Mouse (Mus musculus) limb, embryonic 14.5 days (tissue): ENCODE measurements at regions not wholly inside any gene's neighbourhood (a gene's known extent, or its start where the extent isn't known, plus 50 kb on each side); places are given as distances from the start of the nearest gene placed in this dataset.

Experiments
- ATAC-seq: fragments of 200-750 bp; cut with Nextera tagmentation; 2 replicates; pipeline ENCODE4 v1.8.0; 2017; ENCODE audit warnings: low read depth, moderate number of reproducible peaks, moderate TSS enrichment; ENCODE audit not compliant: low FRiP score
- DNase-seq: peaks from one replicate; pipeline ENCODE4 v3.0.0-alpha.2; 2015; ENCODE audit warnings: low spot score
- H3K27ac ChIP-seq: fragments of 300-500 bp; sonication (generic); replicated peaks from 2 replicates; pipeline ENCODE4 v1.5.1; 2014; ENCODE audit warnings: low read depth, mild to moderate bottlenecking, low read length, moderate library complexity, mixed read lengths
- H3K27me3 ChIP-seq: fragments of 300-500 bp; sonication (generic); 2 replicates; pipeline ENCODE4 v1.6.1; 2014; ENCODE audit warnings: low read length, mixed read lengths; ENCODE audit not compliant: control insufficient read depth, insufficient read depth
- H3K36me3 ChIP-seq: fragments of 300-500 bp; sonication (generic); 2 replicates; pipeline ENCODE4 v1.6.1; 2014; ENCODE audit warnings: mild to moderate bottlenecking, low read length, moderate library complexity, mixed read lengths; ENCODE audit not compliant: control insufficient read depth, insufficient read depth
- H3K4me1 ChIP-seq: fragments of 300-500 bp; sonication (generic); 2 replicates; pipeline ENCODE4 v1.6.1; 2014; ENCODE audit warnings: antibody characterized with exemption, low read length, mixed read lengths; ENCODE audit not compliant: control insufficient read depth, insufficient read depth
- H3K4me2 ChIP-seq: fragments of 300-500 bp; sonication (generic); replicated peaks from 2 replicates; pipeline ENCODE4 v1.6.1; 2014; ENCODE audit warnings: low read depth, mild to moderate bottlenecking, low read length, moderate library complexity; ENCODE audit not compliant: severe bottlenecking
- H3K4me3 ChIP-seq: fragments of 300-500 bp; sonication (generic); replicated peaks from 2 replicates; pipeline ENCODE4 v1.5.1; 2014; ENCODE audit warnings: low read length
- H3K9ac ChIP-seq: fragments of 300-500 bp; sonication (generic); 2 replicates; pipeline ENCODE4 v1.6.1; 2014; ENCODE audit warnings: mild to moderate bottlenecking, low read depth, low read length, moderate library complexity; ENCODE audit not compliant: severe bottlenecking
- H3K9me3 ChIP-seq: fragments of 300-500 bp; sonication (generic); 2 replicates; pipeline ENCODE4 v1.6.1; 2016; ENCODE audit warnings: low read length; ENCODE audit not compliant: control insufficient read depth
- POLR2A ChIP-seq: fragments of 200-500 bp; IDR thresholded peaks from 2 replicates; pipeline ENCODE4 v1.8.0; 2012; ENCODE audit warnings: inconsistent platforms, mild to moderate bottlenecking, moderate library complexity, borderline replicate concordance; ENCODE audit not compliant: insufficient read depth, insufficient read length; ENCODE audit errors: extremely low read depth
- WGBS: fragments of 180-500 bp; shearing (Covaris S2); extraction: QIAGEN DNeasy Blood & Tissue Kit; methylation state at CpG from one replicate; pipeline ENCODE4 v1.1.7; 2014; 5-methylcytosine and 5-hydroxymethylcytosine counted together

- Histone ChIP-seq H3K27me3 (no peaks in the 10 kb centered on the region), H3K4me1 (peaks cover 48% of the 10 kb centered on the region), H3K27ac (peak overlapping the region; percentile 52; the same call in 1 of the 2 replicates), H3K36me3 (no peaks in the 10 kb centered on the region), H3K4me2 (no peak overlapping the region), H3K9me3 (no peaks in the 10 kb centered on the region), H3K9ac (no peak overlapping the region), H3K4me3 (no peak overlapping the region)
- peak; percentile 55 for DNase-seq
- ATAC-seq: peak; percentile 28
- 36% methylated on average over 7 of the region's 7 CpGs for WGBS
- TF ChIP-seq POLR2A: no peak
These were observed 145.2 kb upstream of the Mki67 start for GRCm38 (mm10) chr7:135861409-135861805.

- no peak for TF ChIP-seq POLR2A
- Histone ChIP-seq H3K4me1 (peaks cover 48% of the 10 kb centered on the region), H3K27ac (peak overlapping the region; percentile 83), H3K9me3 (no peaks in the 10 kb centered on the region), H3K9ac (0 out of 2 replicates have a peak overlapping the region, but pooled peaks have one; percentile 14), H3K4me3 (peak overlapping the region; percentile 8; the same call in 1 of the 2 replicates), H3K27me3 (no peaks in the 10 kb centered on the region), H3K36me3 (no peaks in the 10 kb centered on the region), H3K4me2 (peak overlapping the region; percentile 41)
- peak; percentile 68 for ATAC-seq
- peak; percentile 76 for DNase-seq
- WGBS: 6% methylated on average over 22 of the region's 22 CpGs
These were observed 147.6 kb upstream of the Mki67 start for GRCm38 (mm10) chr7:135863581-135864426.

GRCm38 (mm10) chr7:135870981-135871380, 154.8 kb upstream of the Mki67 start:
- ATAC-seq: no peak
- Histone ChIP-seq H3K9me3 (no peaks in the 10 kb centered on the region), H3K27ac (no peak overlapping the region), H3K27me3 (no peaks in the 10 kb centered on the region), H3K9ac (no peak overlapping the region), H3K4me2 (no peak overlapping the region), H3K36me3 (no peaks in the 10 kb centered on the region), H3K4me3 (no peak overlapping the region), H3K4me1 (no peaks in the 10 kb centered on the region)
- no peak for TF ChIP-seq POLR2A
- WGBS: 73% methylated on average over 6 of the region's 6 CpGs
- DNase-seq: no peak

GRCm38 (mm10) chr7:135877091-135877874, 161.1 kb upstream of the Mki67 start:
- no peaks in the 10 kb centered on the region for H3K27me3 ChIP-seq
- H3K9ac ChIP-seq: no peak overlapping the region
- H3K4me1 ChIP-seq: 0 out of 2 replicates have a peak, but pooled peaks cover 2% of the 10 kb centered on the region
- H3K9me3 ChIP-seq: no peaks in the 10 kb centered on the region
- no peak overlapping the region for H3K4me2 ChIP-seq
- no peaks in the 10 kb centered on the region for H3K36me3 ChIP-seq
- H3K27ac ChIP-seq: no peak overlapping the region; the same call in 1 of the 2 replicates
- 75% methylated on average over 6 of the region's 6 CpGs for WGBS
- ATAC-seq (no peak), DNase-seq (peak; percentile 64)
- no peak overlapping the region for H3K4me3 ChIP-seq
- TF ChIP-seq POLR2A: no peak

GRCm38 (mm10) chr7:135878750-135879149, 162.6 kb upstream of the Mki67 start:
- 73% methylated on average over 3 of the region's 3 CpGs for WGBS
- H3K4me1 ChIP-seq: 0 out of 2 replicates have a peak, but pooled peaks cover 2% of the 10 kb centered on the region
- H3K9ac ChIP-seq: no peak overlapping the region
- no peaks in the 10 kb centered on the region for H3K27me3 ChIP-seq
- no peak for TF ChIP-seq POLR2A
- ATAC-seq (no peak), DNase-seq (no peak)
- no peak overlapping the region for H3K4me2 ChIP-seq
- no peaks in the 10 kb centered on the region for H3K36me3 ChIP-seq
- no peaks in the 10 kb centered on the region for H3K9me3 ChIP-seq
- H3K27ac ChIP-seq: no peak overlapping the region
- no peak overlapping the region for H3K4me3 ChIP-seq
